Mouse (Mus musculus): ENCODE measurements around the gene Retreg1.

Retreg1 gene

GRCm38 (mm10) chr15:25915574-25916205 is 72.7 kb downstream of the Retreg1 start:
- no peak for DNase-seq (ENCODE audit: extremely low spot score, low read depth, low spot score)

GRCm38 (mm10) chr15:25916252-25916651 is 73.3 kb downstream of the Retreg1 start:
- no peak for DNase-seq (ENCODE audit: extremely low spot score, low read depth, low spot score)

GRCm38 (mm10) chr15:25918641-25919040 is 75.7 kb downstream of the Retreg1 start:
- no peak for DNase-seq (ENCODE audit: extremely low spot score, low read depth, low spot score)

GRCm38 (mm10) chr15:25919995-25920394 is 77.0 kb downstream of the Retreg1 start:
- no peak for DNase-seq (ENCODE audit: extremely low spot score, low read depth, low spot score)

- DNase-seq (ENCODE audit: extremely low spot score, low read depth, low spot score) = no peak
These were observed 77.9 kb downstream of the Retreg1 start for GRCm38 (mm10) chr15:25920886-25921285.

GRCm38 (mm10) chr15:25922007-25922406 is 79.0 kb downstream of the Retreg1 start:
- no peak for DNase-seq (ENCODE audit: extremely low spot score, low read depth, low spot score)

- no peak for DNase-seq (ENCODE audit: extremely low spot score, low read depth, low spot score)
These were observed 80.9 kb downstream of the Retreg1 start for GRCm38 (mm10) chr15:25923916-25924315.

- no peak for DNase-seq (ENCODE audit: extremely low spot score, low read depth, low spot score)
These were observed 83.2 kb downstream of the Retreg1 start for GRCm38 (mm10) chr15:25926171-25926570.

- DNase-seq (ENCODE audit: extremely low spot score, low read depth, low spot score) = no peak
These were observed 84.1 kb downstream of the Retreg1 start for GRCm38 (mm10) chr15:25927106-25927505.

GRCm38 (mm10) chr15:25928001-25928400 is 85.0 kb downstream of the Retreg1 start:
- DNase-seq (ENCODE audit: extremely low spot score, low read depth, low spot score) = no peak

- no peak for DNase-seq (ENCODE audit: extremely low spot score, low read depth, low spot score)
These were observed 85.9 kb downstream of the Retreg1 start for GRCm38 (mm10) chr15:25928831-25929230.

GRCm38 (mm10) chr15:25929518-25929917 is 86.5 kb downstream of the Retreg1 start:
- no peak for DNase-seq (ENCODE audit: extremely low spot score, low read depth, low spot score)

- DNase-seq (ENCODE audit: extremely low spot score, low read depth, low spot score) = no peak
These were observed 87.0 kb downstream of the Retreg1 start for GRCm38 (mm10) chr15:25929936-25930335.

- DNase-seq (ENCODE audit: extremely low spot score, low read depth, low spot score) = no peak
These were observed 87.7 kb downstream of the Retreg1 start for GRCm38 (mm10) chr15:25930657-25931056.

- no peak for DNase-seq (ENCODE audit: extremely low spot score, low read depth, low spot score)
These were observed 89.5 kb downstream of the Retreg1 start for GRCm38 (mm10) chr15:25932497-25932896.

GRCm38 (mm10) chr15:25932937-25933684 is 90.1 kb downstream of the Retreg1 start:
- no peak for DNase-seq (ENCODE audit: extremely low spot score, low read depth, low spot score)

- DNase-seq (ENCODE audit: extremely low spot score, low read depth, low spot score) = no peak
These were observed 90.7 kb downstream of the Retreg1 start for GRCm38 (mm10) chr15:25933685-25934108.

GRCm38 (mm10) chr15:25934411-25934810 is 91.4 kb downstream of the Retreg1 start:
- no peak for DNase-seq (ENCODE audit: extremely low spot score, low read depth, low spot score)

GRCm38 (mm10) chr15:25938496-25938895 is 95.5 kb downstream of the Retreg1 start:
- DNase-seq (ENCODE audit: extremely low spot score, low read depth, low spot score) = no peak

GRCm38 (mm10) chr15:25940397-25941377 is 97.7 kb downstream of the Retreg1 start:
- DNase-seq (ENCODE audit: extremely low spot score, low read depth, low spot score) = no peak

GRCm38 (mm10) chr15:25941514-25941913 is 98.5 kb downstream of the Retreg1 start:
- DNase-seq (ENCODE audit: extremely low spot score, low read depth, low spot score) = no peak

Data from hindlimb bud, embryonic 11.5 days (tissue).